Mouse (Mus musculus): ENCODE measurements at regions not wholly inside any gene's neighbourhood (a gene's known extent, or its start where the extent isn't known, plus 50 kb on each side); places are given as distances from the start of the nearest gene placed in this dataset.

DNA sequence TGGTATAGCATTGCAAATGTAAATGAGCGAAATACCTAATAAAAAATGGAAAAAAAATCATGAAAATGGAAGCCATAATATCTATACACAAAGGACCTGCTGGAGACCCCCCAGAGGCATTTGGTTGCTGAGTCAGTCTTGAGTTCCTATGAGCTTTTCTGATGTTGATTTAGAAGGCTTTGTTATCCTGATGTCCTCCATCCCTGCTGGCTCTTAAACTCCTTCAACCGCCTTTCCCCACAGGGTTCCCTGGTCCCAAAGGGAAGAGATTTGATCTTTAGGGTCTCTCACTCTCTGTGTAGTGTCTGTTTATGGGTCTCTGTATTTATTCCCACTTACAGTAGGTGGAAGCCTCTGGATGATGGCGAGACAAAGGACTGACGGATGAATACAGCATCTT, 356.6 kb upstream of the Robo2 start:
- TF ChIP-seq POLR2A (IDR thresholded peaks at IDR 0.05; ENCODE audit: control insufficient read depth, low read depth, low read length) (no peak), CTCF (IDR thresholded peaks at IDR 0.05; ENCODE audit: control insufficient read depth, insufficient read depth, insufficient replicate concordance, low read depth, low read length) (no peak)

Data from testis, adult 2 months (tissue).